In genomic region chr15:43772718-43773117, GRCm38 (mm10) we compare ENCODE assay signal across 8 mouse cellular contexts.
A peak's percentile ranks its signal among the peaks of the same experiment; 100 is the strongest.
DNase-seq lines count a peak whose midpoint lies in the region; ATAC-seq and TF ChIP-seq lines count a peak whose summit lies in the region.

No protein-coding gene starts in this region.

- H3K9ac ChIP-seq in hindbrain, embryonic 14.5 days = no peak overlapping the region
- H3K9ac ChIP-seq in hindbrain, embryonic 16.5 days (ENCODE audit: low read depth, low read length) = no peak overlapping the region
- no peak overlapping the region for H3K9ac ChIP-seq in CH12.LX (ENCODE audit: insufficient read depth, low read depth)

- TF ChIP-seq CTCF in CH12.LX (conservative IDR thresholded peaks at IDR 0.05 in 1 of 2, IDR thresholded peaks at IDR 0.05 in 1 of 2; ENCODE audit: low read depth in 2 of 2, low read length in 2 of 2) = peak; percentile 62 to 87

- no peaks in the 10 kb centered on the region for H3K9me3 ChIP-seq in hindbrain, embryonic 14.5 days (ENCODE audit: control insufficient read depth, low read length)
- no peaks in the 10 kb centered on the region for H3K9me3 ChIP-seq in hindbrain, embryonic 16.5 days (ENCODE audit: control insufficient read depth, low read length)
- no peaks in the 10 kb centered on the region for H3K9me3 ChIP-seq in CH12.LX (replicated peaks; ENCODE audit: low read length)

- H3K27me3 ChIP-seq in hindbrain, embryonic 14.5 days (ENCODE audit: control insufficient read depth, insufficient read depth, low read length) = no peaks in the 10 kb centered on the region
- H3K27me3 ChIP-seq in hindbrain, embryonic 16.5 days (replicated peaks; ENCODE audit: control insufficient read depth, insufficient read depth, low read length) = no peaks in the 10 kb centered on the region
- no peaks in the 10 kb centered on the region for H3K27me3 ChIP-seq in CH12.LX (replicated peaks)

- DNase-seq in hindbrain, embryonic 14.5 days (ENCODE audit: low spot score) = peak; percentile 71
- peak; percentile 75 for DNase-seq in CH12.LX (ENCODE audit: extremely low read depth)
- peak; percentile 38 for DNase-seq in R1 (ENCODE audit: low read depth, low spot score)
- DNase-seq in layer of hippocampus, adult 8-10 months (ENCODE audit: low spot score in 2 of 2) = peak; percentile 21 to 26
- peak; percentile 5 for DNase-seq in right cerebral cortex, postnatal 14 days
- DNase-seq in thymus, postnatal 36 days = no peak
- DNase-seq in thymus, adult 18-20 months = no peak

- H3K4me1 ChIP-seq in hindbrain, embryonic 14.5 days (replicated peaks; ENCODE audit: control insufficient read depth, insufficient read depth, low read length) = no peaks in the 10 kb centered on the region
- no peaks in the 10 kb centered on the region for H3K4me1 ChIP-seq in hindbrain, embryonic 16.5 days (ENCODE audit: control insufficient read depth, insufficient read depth, low read depth, low read length)
- H3K4me1 ChIP-seq in CH12.LX (ENCODE audit: control insufficient read depth in 1 of 2, insufficient read depth in 2 of 2) = no peaks in the 10 kb centered on the region; a peak in 1 of 4 replicates

- no peaks in the 10 kb centered on the region for H3K36me3 ChIP-seq in hindbrain, embryonic 14.5 days (replicated peaks; ENCODE audit: control insufficient read depth, insufficient read depth)
- no peaks in the 10 kb centered on the region for H3K36me3 ChIP-seq in hindbrain, embryonic 16.5 days (ENCODE audit: control insufficient read depth, insufficient read depth, low read length)
- H3K36me3 ChIP-seq in CH12.LX (replicated peaks in 1 of 2; ENCODE audit: control insufficient read depth in 1 of 2, insufficient read depth in 1 of 2, low read length in 1 of 2) = no peaks in the 10 kb centered on the region

- dilution Hi-C loops in CH12.LX (cut with MboI; ENCODE audit: extremely low pct_ligation_motif_present, extremely low pct_unique_long_range_greater_than_20kb, low sequenced_read_pairs) = no loop called here

- H3K27ac ChIP-seq in hindbrain, embryonic 14.5 days = no peak overlapping the region
- H3K27ac ChIP-seq in hindbrain, embryonic 16.5 days (ENCODE audit: low read depth, low read length) = no peak overlapping the region
- no peak overlapping the region for H3K27ac ChIP-seq in CH12.LX (ENCODE audit: insufficient read depth, low read depth)

- no peak for TF ChIP-seq POLR2A in CH12.LX (IDR thresholded peaks at IDR 0.05; ENCODE audit: low read depth, low read length)

- in situ Hi-C loops in CH12.LX (cut with MboI; ENCODE audit: low pct_ligation_motif_present, low pct_unique_long_range_greater_than_20kb, low sequenced_read_pairs) = loop anchor here (25.0 kb wide), 2 partner anchors 235 to 810 kb away; no protein-coding TSS in a partner anchor

- TF ChIP-seq EP300 in CH12.LX (IDR thresholded peaks at IDR 0.05; ENCODE audit: low read length) = no peak

- no peak overlapping the region for H3K4me2 ChIP-seq in hindbrain, embryonic 14.5 days (replicated peaks)
- no peak overlapping the region for H3K4me2 ChIP-seq in hindbrain, embryonic 16.5 days (ENCODE audit: low read length)
- no peak overlapping the region for H3K4me2 ChIP-seq in CH12.LX (ENCODE audit: insufficient read depth, low read depth, poor library complexity, severe bottlenecking)

- no peaks in the 10 kb centered on the region for H3K79me2 ChIP-seq in CH12.LX (replicated peaks; ENCODE audit: control insufficient read depth, extremely low read depth, insufficient read depth, poor library complexity, severe bottlenecking)

- ATAC-seq in hindbrain, embryonic 14.5 days (ENCODE audit: low FRiP score) = no peak
- no peak for ATAC-seq in hindbrain, embryonic 16.5 days

- TF ChIP-seq RAD21 in CH12.LX (IDR thresholded peaks at IDR 0.05; ENCODE audit: low read depth, low read length) = peak; percentile 67

- no peak overlapping the region for H3K4me3 ChIP-seq in hindbrain, embryonic 14.5 days (replicated peaks; ENCODE audit: low read length)
- H3K4me3 ChIP-seq in hindbrain, embryonic 16.5 days (ENCODE audit: low read length) = no peak overlapping the region
- H3K4me3 ChIP-seq in CH12.LX (replicated peaks in 1 of 3; ENCODE audit: low read depth in 2 of 3, low read length in 2 of 3, poor library complexity in 1 of 3) = no peak overlapping the region

- WGBS in hindbrain, embryonic 14.5 days = 37% methylated on average over 3 of the region's 3 CpGs
- WGBS in hindbrain, embryonic 16.5 days = 40% methylated on average over 3 of the region's 3 CpGs

TF ChIP-seq in CH12.LX, 34 proteins besides CTCF, POLR2A, EP300 and RAD21:
- TF ChIP-seq USF1 (IDR thresholded peaks at IDR 0.05; ENCODE audit: low read depth, low read length) (no peak), SMC3 (IDR thresholded peaks at IDR 0.05; ENCODE audit: low read depth, low read length) (0 out of 2 replicates have a peak, but pooled peaks have one; percentile 18), CHD1 (IDR thresholded peaks at IDR 0.05; ENCODE audit: low read depth, low read length) (no peak)

Comparison
In these comparisons a context has a peak if more than half of its experiments do, and no peak if none do; other contexts are left out.
1. DNase-seq: peak in hindbrain, embryonic 14.5 days (single experiment), CH12.LX (single experiment), R1 (single experiment), layer of hippocampus, adult 8-10 months (2 of 2) and right cerebral cortex, postnatal 14 days (single experiment); none in thymus, postnatal 36 days (0 of 2) and thymus, adult 18-20 months (0 of 2).